Mouse (Mus musculus): Measurements from ENCODE around the gene Gm10715. TPM values are rescaled to one million over a fixed set of nuclear protein-coding genes. Genes with fewer than 3 reads are reported as not detected.
A peak's percentile ranks its signal among the peaks of the same experiment; 100 is the strongest.
"Not testable (repeated sequence)": the region's sequence is repeated elsewhere in the genome, so short reads cannot be mapped to it uniquely, and the experiment has no call there.

The Gm10715 gene
- not detected in 2 replicates for polyA plus RNA-seq (2014; fragmentation: Nextera tagmentation; extraction: Ambion mirVana)

DNA sequence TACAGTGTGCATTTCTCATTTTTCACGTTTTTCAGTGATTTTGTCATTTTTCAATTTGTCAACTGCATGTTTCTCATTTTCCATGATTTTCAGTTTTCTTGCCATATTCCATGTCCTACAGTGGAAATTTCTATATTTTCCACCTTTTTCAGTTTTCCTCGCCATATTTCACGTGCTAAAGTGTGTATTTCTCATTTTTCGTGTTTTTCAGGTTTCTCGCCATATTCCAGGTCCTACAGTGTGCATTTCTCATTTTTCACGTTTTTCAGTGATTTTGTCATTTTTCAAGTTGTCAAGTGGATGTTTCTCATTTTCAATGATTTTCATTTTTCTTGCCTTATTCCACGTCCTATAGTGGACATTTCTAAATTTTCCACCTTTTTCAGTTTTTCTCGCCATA, at the start of gene Gm10715:
Gene Gm10715 (plus strand): TSS at position 301 of the 400 bp plus-strand sequence.
- not testable (repeated sequence) for H3K4me2 ChIP-seq; ATAC-seq (ENCODE audit: low FRiP score); H3K27ac ChIP-seq (ENCODE audit: low read depth, low read length); H3K9me3 ChIP-seq (ENCODE audit: control insufficient read depth, low read length); H3K9ac ChIP-seq (ENCODE audit: low read length); DNase-seq (ENCODE audit: low spot score, missing footprints); H3K36me3 ChIP-seq (ENCODE audit: control insufficient read depth, insufficient read depth, low read length); H3K27me3 ChIP-seq (ENCODE audit: control insufficient read depth, insufficient read depth, low read length); H3K4me3 ChIP-seq (ENCODE audit: low read depth, low read length); H3K4me1 ChIP-seq (ENCODE audit: control insufficient read depth, insufficient read depth, low read length)
- WGBS: 69% methylated on average over 6 of the region's 8 CpGs

DNA sequence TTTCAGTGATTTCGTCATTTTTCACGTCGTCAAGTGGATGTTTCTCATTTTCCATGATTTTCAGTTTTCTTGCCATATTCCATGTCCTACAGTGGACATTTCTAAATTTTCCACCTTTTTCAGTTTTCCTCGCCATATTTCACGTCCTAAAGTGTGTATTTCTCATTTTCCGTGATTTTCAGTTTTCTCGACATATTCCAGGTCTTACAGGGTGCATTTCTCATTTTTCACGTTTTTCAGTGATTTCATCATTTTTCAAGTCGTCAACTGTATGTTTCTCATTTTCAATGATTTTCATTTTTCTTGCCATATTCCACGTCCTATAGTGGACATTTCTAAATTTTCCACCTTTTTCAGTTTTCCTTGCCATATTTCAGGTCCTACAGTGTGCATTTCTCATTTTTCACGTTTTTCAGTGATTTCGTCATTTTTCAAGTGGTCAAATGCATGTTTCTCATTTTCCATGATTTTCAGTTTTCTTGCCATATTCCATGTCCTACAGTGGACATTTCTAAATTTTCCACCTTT, 36.2 kb upstream of the Gm10715 start, which contains the start of gene Gm10722:
Gene Gm10722 (plus strand): TSS at position 478 of the 528 bp plus-strand sequence.
- not testable (repeated sequence) for H3K4me3 ChIP-seq (ENCODE audit: low read depth, low read length); H3K27me3 ChIP-seq (ENCODE audit: control insufficient read depth, insufficient read depth, low read length); H3K36me3 ChIP-seq (ENCODE audit: control insufficient read depth, insufficient read depth, low read length); H3K9me3 ChIP-seq (ENCODE audit: control insufficient read depth, low read length); H3K27ac ChIP-seq (ENCODE audit: low read depth, low read length); H3K4me2 ChIP-seq; ATAC-seq (ENCODE audit: low FRiP score); H3K9ac ChIP-seq (ENCODE audit: low read length); H3K4me1 ChIP-seq (ENCODE audit: control insufficient read depth, insufficient read depth, low read length)
- peak; percentile 93 for DNase-seq (ENCODE audit: low spot score, missing footprints)
- 68% methylated on average over 12 of the region's 12 CpGs for WGBS

DNA sequence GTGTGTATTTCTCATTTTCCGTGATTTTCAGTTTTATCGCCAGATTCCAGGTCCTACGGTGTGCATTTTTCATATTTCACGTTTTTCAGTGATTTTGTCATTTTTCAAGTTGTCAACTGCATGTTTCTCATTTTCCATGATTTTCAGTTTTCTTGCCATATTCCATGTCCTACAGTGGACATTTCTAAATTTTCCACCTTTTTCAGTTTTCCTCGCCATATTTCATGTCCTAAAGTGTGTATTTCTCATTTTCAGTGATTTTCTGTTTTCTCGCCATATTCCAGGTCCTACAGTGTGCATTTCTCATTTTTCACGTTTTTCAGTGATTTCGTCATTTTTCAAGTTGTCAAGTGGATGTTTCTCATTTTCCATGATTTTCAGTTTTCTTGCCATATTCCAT, 35.7 kb upstream of the Gm10715 start:
- 62% methylated on average over 8 of the region's 8 CpGs for WGBS
- not testable (repeated sequence) for DNase-seq (ENCODE audit: low spot score, missing footprints); H3K27me3 ChIP-seq (ENCODE audit: control insufficient read depth, insufficient read depth, low read length); H3K4me1 ChIP-seq (ENCODE audit: control insufficient read depth, insufficient read depth, low read length); H3K4me2 ChIP-seq; H3K9ac ChIP-seq (ENCODE audit: low read length); H3K4me3 ChIP-seq (ENCODE audit: low read depth, low read length); H3K9me3 ChIP-seq (ENCODE audit: control insufficient read depth, low read length); H3K27ac ChIP-seq (ENCODE audit: low read depth, low read length); H3K36me3 ChIP-seq (ENCODE audit: control insufficient read depth, insufficient read depth, low read length); ATAC-seq (ENCODE audit: low FRiP score)

DNA sequence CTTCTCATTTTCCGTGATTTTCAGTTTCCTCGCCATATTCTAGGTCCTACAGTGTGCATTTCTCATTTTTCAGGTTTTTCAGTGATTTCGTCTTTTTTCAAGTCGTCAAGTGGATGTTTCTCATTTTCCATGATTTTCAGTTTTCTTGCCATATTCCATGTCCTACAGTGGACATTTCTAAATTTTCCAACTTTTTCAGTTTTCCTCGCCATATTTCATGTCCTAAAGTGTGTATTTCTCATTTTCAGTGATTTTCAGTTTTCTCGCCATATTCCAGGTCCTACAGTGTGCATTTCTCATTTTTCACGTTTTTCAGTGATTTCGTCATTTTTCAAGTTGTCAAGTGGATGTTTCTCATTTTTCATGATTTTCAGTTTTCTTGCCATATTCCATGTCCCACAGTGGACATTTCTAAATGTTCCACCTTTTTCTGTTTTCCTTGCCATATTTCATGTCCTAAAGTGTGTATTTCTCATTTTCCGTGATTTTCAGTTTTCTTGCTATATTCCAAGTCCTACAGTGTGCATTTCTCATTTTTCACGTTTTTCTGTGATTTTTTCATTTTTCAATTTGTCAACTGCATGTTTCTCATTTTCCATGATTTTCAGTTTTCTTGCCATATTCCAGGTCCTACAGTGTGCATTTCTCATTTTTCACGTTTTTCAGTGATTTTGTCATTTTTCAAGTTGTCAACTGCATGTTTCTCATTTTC, 34.6 kb upstream of the Gm10715 start:
- 59% methylated on average over 8 of the region's 11 CpGs for WGBS
- not testable (repeated sequence) for H3K27ac ChIP-seq (ENCODE audit: low read depth, low read length); H3K4me3 ChIP-seq (ENCODE audit: low read depth, low read length); H3K9me3 ChIP-seq (ENCODE audit: control insufficient read depth, low read length); H3K36me3 ChIP-seq (ENCODE audit: control insufficient read depth, insufficient read depth, low read length); H3K4me2 ChIP-seq; H3K9ac ChIP-seq (ENCODE audit: low read length); H3K27me3 ChIP-seq (ENCODE audit: control insufficient read depth, insufficient read depth, low read length); H3K4me1 ChIP-seq (ENCODE audit: control insufficient read depth, insufficient read depth, low read length)
- ATAC-seq (ENCODE audit: low FRiP score) (peak; percentile 87), DNase-seq (ENCODE audit: low spot score, missing footprints) (peak; percentile 91)

DNA sequence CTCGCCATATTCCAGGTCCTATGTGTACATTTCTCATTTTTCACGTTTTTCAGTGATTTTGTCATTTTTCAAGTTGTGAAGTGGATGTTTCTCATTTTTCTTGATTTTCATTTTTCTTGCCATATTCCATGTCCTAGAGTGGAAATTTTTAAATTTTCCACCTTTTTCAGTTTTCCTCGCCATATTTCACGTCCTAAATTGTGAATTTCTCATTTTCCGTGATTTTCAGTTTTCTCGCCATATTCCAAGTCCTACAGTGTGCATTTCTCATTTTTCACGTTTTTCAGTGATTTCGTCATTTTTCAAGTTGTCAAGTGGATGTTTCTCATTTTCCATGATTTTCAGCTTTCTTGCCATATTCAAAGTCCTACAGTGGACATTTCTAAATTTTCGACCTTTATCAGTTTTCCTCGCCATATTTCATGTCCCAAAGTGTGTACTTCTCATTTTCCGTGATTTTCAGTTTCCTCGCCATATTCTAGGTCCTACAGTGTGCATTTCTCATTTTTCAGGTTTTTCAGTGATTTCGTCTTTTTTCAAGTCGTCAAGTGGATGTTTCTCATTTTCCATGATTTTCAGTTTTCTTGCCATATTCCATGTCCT, 33.8 kb upstream of the Gm10715 start, which contains the start of gene Gm11168:
Gene Gm11168 (plus strand): TSS at position 553 of the 603 bp plus-strand sequence.
- 72% methylated on average over 6 of the region's 14 CpGs for WGBS
- H3K4me2 ChIP-seq; H3K4me3 ChIP-seq (ENCODE audit: low read depth, low read length); DNase-seq (ENCODE audit: low spot score, missing footprints); ATAC-seq (ENCODE audit: low FRiP score); H3K9me3 ChIP-seq (ENCODE audit: control insufficient read depth, low read length); H3K27ac ChIP-seq (ENCODE audit: low read depth, low read length); H3K27me3 ChIP-seq (ENCODE audit: control insufficient read depth, insufficient read depth, low read length); H3K4me1 ChIP-seq (ENCODE audit: control insufficient read depth, insufficient read depth, low read length); H3K9ac ChIP-seq (ENCODE audit: low read length); H3K36me3 ChIP-seq (ENCODE audit: control insufficient read depth, insufficient read depth, low read length): not testable (repeated sequence)

DNA sequence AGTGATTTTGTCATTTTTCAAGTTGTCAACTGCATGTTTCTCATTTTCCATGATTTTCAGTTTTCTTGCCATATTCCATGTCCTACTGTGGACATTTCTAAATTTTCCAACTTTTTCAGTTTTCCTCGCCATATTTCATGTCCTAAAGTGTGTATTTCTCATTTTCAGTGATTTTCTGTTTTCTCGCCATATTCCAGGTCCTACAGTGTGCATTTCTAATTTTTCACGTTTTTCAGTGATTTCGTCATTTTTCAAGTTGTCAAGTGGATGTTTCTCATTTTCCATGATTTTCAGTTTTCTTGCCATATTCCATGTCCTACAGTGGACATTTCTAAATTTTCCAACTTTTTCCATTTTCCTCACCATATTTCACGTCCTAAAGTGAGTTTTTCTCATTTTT, 30.5 kb upstream of the Gm10715 start:
- not testable (repeated sequence) for DNase-seq (ENCODE audit: low spot score, missing footprints); H3K9ac ChIP-seq (ENCODE audit: low read length); H3K27ac ChIP-seq (ENCODE audit: low read depth, low read length); H3K9me3 ChIP-seq (ENCODE audit: control insufficient read depth, low read length); H3K36me3 ChIP-seq (ENCODE audit: control insufficient read depth, insufficient read depth, low read length); H3K4me1 ChIP-seq (ENCODE audit: control insufficient read depth, insufficient read depth, low read length); H3K4me3 ChIP-seq (ENCODE audit: low read depth, low read length); H3K4me2 ChIP-seq; ATAC-seq (ENCODE audit: low FRiP score); H3K27me3 ChIP-seq (ENCODE audit: control insufficient read depth, insufficient read depth, low read length)
- 85% methylated on average over 1 of the region's 5 CpGs for WGBS

DNA sequence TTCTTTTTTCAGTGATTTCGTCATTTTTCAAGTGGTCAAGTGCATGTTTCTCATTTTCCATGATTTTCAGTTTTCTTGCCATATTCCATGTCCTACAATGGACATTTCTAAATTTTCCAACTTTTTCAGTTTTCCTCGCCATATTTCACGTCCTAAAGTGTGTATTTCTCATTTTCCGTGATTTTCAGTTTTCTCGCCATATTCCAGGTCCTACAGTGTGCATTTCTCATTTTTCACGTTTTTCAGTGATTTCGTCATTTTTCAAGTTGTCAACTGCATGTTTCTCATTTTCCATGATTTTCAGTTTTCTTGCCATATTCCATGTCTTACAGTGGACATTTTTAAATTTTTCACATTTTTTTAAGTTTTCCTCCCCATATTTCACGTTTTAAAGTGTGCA, 30.0 kb upstream of the Gm10715 start:
- not testable (repeated sequence) for H3K36me3 ChIP-seq (ENCODE audit: control insufficient read depth, insufficient read depth, low read length); H3K9ac ChIP-seq (ENCODE audit: low read length); H3K27ac ChIP-seq (ENCODE audit: low read depth, low read length); H3K4me1 ChIP-seq (ENCODE audit: control insufficient read depth, insufficient read depth, low read length); H3K9me3 ChIP-seq (ENCODE audit: control insufficient read depth, low read length); H3K4me2 ChIP-seq; H3K4me3 ChIP-seq (ENCODE audit: low read depth, low read length); DNase-seq (ENCODE audit: low spot score, missing footprints); H3K27me3 ChIP-seq (ENCODE audit: control insufficient read depth, insufficient read depth, low read length)
- 69% methylated on average over 7 of the region's 8 CpGs for WGBS
- peak; percentile 81 for ATAC-seq (ENCODE audit: low FRiP score)

DNA sequence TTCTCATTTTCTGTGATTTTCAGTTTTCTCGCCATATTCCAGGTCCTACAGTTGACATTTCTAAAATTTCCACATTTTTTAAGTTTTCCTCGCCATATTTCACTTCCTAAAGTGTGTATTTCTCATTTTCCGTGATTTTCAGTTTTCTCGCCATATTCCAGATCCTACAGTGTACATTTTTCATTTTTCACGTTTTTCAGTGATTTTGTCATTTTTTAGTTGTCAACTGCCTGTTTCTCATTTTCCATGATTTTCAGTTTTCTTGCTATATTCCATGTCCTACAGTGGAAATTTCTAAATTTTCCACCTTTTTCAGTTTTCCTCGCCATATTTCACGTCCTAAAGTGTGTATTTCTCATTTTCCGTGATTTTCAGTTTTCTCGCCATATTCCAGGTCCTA, 29.4 kb upstream of the Gm10715 start:
- DNase-seq (ENCODE audit: low spot score, missing footprints): peak; percentile 90
- not testable (repeated sequence) for H3K9ac ChIP-seq (ENCODE audit: low read length); H3K9me3 ChIP-seq (ENCODE audit: control insufficient read depth, low read length); H3K36me3 ChIP-seq (ENCODE audit: control insufficient read depth, insufficient read depth, low read length); H3K4me3 ChIP-seq (ENCODE audit: low read depth, low read length); H3K27me3 ChIP-seq (ENCODE audit: control insufficient read depth, insufficient read depth, low read length); H3K4me2 ChIP-seq; H3K4me1 ChIP-seq (ENCODE audit: control insufficient read depth, insufficient read depth, low read length); H3K27ac ChIP-seq (ENCODE audit: low read depth, low read length)
- ATAC-seq (ENCODE audit: low FRiP score): peak; percentile 31; the same call in 1 of the 2 replicates
- 79% methylated on average over 7 of the region's 9 CpGs for WGBS

DNA sequence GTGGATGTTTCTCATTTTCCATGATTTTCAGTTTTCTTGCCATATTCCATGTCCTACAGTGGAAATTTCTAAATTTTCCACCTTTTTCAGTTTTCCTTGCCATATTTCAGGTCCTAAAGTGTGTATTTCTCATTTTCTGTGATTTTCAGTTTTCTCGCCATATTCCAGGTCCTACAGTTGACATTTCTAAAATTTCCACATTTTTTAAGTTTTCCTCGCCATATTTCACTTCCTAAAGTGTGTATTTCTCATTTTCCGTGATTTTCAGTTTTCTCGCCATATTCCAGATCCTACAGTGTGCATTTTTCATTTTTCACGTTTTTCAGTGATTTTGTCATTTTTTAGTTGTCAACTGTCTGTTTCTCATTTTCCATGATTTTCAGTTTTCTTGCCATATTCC, 27.3 kb upstream of the Gm10715 start:
- H3K4me2 ChIP-seq; H3K4me3 ChIP-seq (ENCODE audit: low read depth, low read length); DNase-seq (ENCODE audit: low spot score, missing footprints); H3K36me3 ChIP-seq (ENCODE audit: control insufficient read depth, insufficient read depth, low read length); H3K27me3 ChIP-seq (ENCODE audit: control insufficient read depth, insufficient read depth, low read length); H3K9ac ChIP-seq (ENCODE audit: low read length); H3K9me3 ChIP-seq (ENCODE audit: control insufficient read depth, low read length); H3K27ac ChIP-seq (ENCODE audit: low read depth, low read length); H3K4me1 ChIP-seq (ENCODE audit: control insufficient read depth, insufficient read depth, low read length): not testable (repeated sequence)
- no CpG with 5 or more reads among the region's 5 CpGs for WGBS
- peak; percentile 60 for ATAC-seq (ENCODE audit: low FRiP score)
